Mouse (Mus musculus) intestine, postnatal 0 days (tissue): ENCODE measurements around the gene Hmcn1. TPM values are rescaled to one million over a fixed set of nuclear protein-coding genes. Genes with fewer than 3 reads are reported as not detected.

ENCODE experiments used
- ATAC-seq: fragments of 200-750 bp; cut with Nextera tagmentation; 2 replicates; pipeline ENCODE4 v1.8.0; 2017; ENCODE audit warnings: mild to moderate bottlenecking, moderate TSS enrichment, moderate library complexity
- H3K27ac ChIP-seq: fragments of 300-500 bp; sonication (generic); 2 replicates; pipeline ENCODE4 v1.5.1; 2014; ENCODE audit warnings: mild to moderate bottlenecking, low read depth, low read length, moderate library complexity
- H3K27me3 ChIP-seq: fragments of 300-500 bp; sonication (generic); replicated peaks from 2 replicates; pipeline ENCODE4 v1.6.1; 2014; ENCODE audit warnings: low read length, mixed read lengths; ENCODE audit not compliant: control insufficient read depth, insufficient read depth
- H3K36me3 ChIP-seq: fragments of 300-500 bp; sonication (generic); 2 replicates; pipeline ENCODE4 v1.6.1; 2014; ENCODE audit warnings: mild to moderate bottlenecking, moderate library complexity; ENCODE audit not compliant: control insufficient read depth, insufficient read depth
- H3K4me1 ChIP-seq: fragments of 300-500 bp; sonication (generic); replicated peaks from 2 replicates; pipeline ENCODE4 v1.6.1; 2014; ENCODE audit warnings: antibody characterized with exemption, low read length, mixed read lengths; ENCODE audit not compliant: control insufficient read depth, insufficient read depth
- H3K4me2 ChIP-seq: fragments of 300-500 bp; sonication (generic); replicated peaks from 2 replicates; pipeline ENCODE4 v1.6.1; 2014; ENCODE audit warnings: low read depth, mild to moderate bottlenecking, moderate library complexity
- H3K4me3 ChIP-seq: fragments of 300-500 bp; sonication (generic); 2 replicates; pipeline ENCODE4 v1.5.1; 2014; ENCODE audit warnings: low read depth, low read length
- H3K9ac ChIP-seq: fragments of 300-500 bp; sonication (generic); 2 replicates; pipeline ENCODE4 v1.6.1; 2014; ENCODE audit warnings: mild to moderate bottlenecking, low read depth, low read length
- H3K9me3 ChIP-seq: fragments of 300-500 bp; sonication (generic); 2 replicates; pipeline ENCODE4 v1.6.1; 2016; ENCODE audit warnings: mixed run types; ENCODE audit not compliant: control insufficient read depth
- CTCF ChIP-seq: sonication (generic); IDR thresholded peaks from 2 replicates; pipeline ENCODE4 v1.5.1; 2016; ENCODE audit warnings: low read depth, mild to moderate bottlenecking, control low read depth, antibody characterized with exemption, moderate library complexity
- WGBS: fragments of 180-500 bp; shearing (Covaris S2); extraction: QIAGEN DNeasy Blood & Tissue Kit; methylation state at CpG from one replicate; pipeline ENCODE4 v1.1.7; 2014; 5-methylcytosine and 5-hydroxymethylcytosine counted together
- polyA plus RNA-seq: library from polyadenylated mRNA; unstranded; fragments of >200 nt; fragmentation: Nextera tagmentation; extraction: Ambion mirVana; gene quantifications from 2 replicates; pipeline ENCODE4 v1.2.1, GENCODE M21; 2015

Hmcn1 gene
- polyA plus RNA-seq, 1 experiment from 2014 or later = 4.2 TPM

DNA sequence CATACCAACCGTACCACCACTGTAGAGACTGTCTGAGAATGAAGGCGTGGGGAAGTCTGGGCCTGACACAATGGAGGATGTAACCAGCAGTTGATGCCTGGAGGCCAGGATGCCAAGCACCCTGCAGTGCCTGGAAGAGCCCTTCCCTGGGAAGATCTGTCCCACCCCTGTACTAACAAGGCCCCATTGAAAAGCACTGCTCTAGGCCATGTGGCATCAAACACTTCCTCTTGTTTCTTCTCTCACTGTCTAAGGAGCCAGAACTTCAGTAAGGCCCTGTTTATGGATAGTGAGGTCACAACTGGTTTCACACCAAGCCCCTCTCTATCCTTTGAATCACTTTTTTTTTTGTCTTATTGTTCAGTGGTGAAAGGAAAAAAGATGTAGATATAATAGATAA, 51.1 kb downstream of the Hmcn1 start:
- Histone ChIP-seq H3K4me1 (no peaks in the 10 kb centered on the region), H3K27ac (no peak overlapping the region), H3K4me3 (no peak overlapping the region), H3K27me3 (no peaks in the 10 kb centered on the region), H3K36me3 (no peaks in the 10 kb centered on the region), H3K4me2 (no peak overlapping the region), H3K9me3 (no peaks in the 10 kb centered on the region), H3K9ac (no peak overlapping the region)
- WGBS = 89% methylated on average over 2 of the region's 2 CpGs
- no peak for TF ChIP-seq CTCF
- ATAC-seq = no peak

DNA sequence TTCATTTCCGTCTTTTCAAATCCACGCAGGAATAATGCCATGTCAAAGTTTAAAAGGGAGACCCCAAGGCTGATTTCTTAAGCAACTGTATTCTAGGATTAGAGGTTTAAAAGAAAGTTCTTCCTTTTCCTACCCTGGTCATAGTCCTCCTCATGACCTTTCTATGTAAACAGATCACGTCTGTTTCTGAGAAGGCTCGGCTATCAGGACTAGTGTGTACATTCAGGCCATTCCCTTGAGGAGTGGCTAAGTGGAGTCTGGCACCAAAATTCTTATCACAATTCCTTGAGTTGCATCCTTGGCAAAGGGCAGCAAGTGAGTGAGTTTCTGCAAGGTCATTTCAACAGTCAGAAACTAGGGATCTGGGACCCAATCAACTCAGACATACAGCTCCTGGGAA, 56.4 kb downstream of the Hmcn1 start:
- no peak; the same call in 1 of the 2 replicates for ATAC-seq
- TF ChIP-seq CTCF = no peak
- H3K36me3 ChIP-seq = no peaks in the 10 kb centered on the region
- WGBS = 33% methylated on average over 4 of the region's 4 CpGs
- no peaks in the 10 kb centered on the region for H3K27me3 ChIP-seq
- H3K9ac ChIP-seq = no peak overlapping the region
- H3K4me3 ChIP-seq = no peak overlapping the region
- H3K9me3 ChIP-seq = no peaks in the 10 kb centered on the region
- H3K27ac ChIP-seq = no peak overlapping the region
- peaks cover 3% of the 10 kb centered on the region; the same call in 1 of the 2 replicates for H3K4me1 ChIP-seq
- H3K4me2 ChIP-seq = no peak overlapping the region

DNA sequence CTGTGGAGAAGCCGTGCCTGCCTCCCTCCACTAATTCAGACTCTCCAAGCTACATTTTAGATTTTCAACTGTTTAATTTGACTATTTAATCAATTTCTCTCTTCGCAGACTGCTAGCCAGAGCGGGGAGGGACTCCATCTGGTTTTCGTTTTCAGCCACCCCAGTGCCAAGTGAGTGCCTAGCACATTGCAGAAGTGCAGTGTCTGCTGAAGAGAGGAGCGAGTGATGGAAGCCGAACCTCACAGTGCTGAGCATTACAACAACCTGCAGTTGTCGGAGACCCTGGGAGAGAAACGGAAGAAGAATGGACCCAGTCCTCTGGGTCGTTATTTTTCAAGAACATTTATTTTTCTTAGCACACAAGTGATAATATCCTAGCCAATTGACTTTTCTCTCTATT, 59.6 kb downstream of the Hmcn1 start:
- no peak for TF ChIP-seq CTCF
- Histone ChIP-seq H3K36me3 (no peaks in the 10 kb centered on the region), H3K4me1 (peaks cover 3% of the 10 kb centered on the region; the same call in 1 of the 2 replicates), H3K4me2 (0 out of 2 replicates have a peak overlapping the region, but pooled peaks have one; percentile 13), H3K9me3 (no peaks in the 10 kb centered on the region), H3K9ac (no peak overlapping the region), H3K27ac (no peak overlapping the region), H3K27me3 (no peaks in the 10 kb centered on the region), H3K4me3 (no peak overlapping the region)
- 56% methylated on average over 9 of the region's 9 CpGs for WGBS
- no peak for ATAC-seq

DNA sequence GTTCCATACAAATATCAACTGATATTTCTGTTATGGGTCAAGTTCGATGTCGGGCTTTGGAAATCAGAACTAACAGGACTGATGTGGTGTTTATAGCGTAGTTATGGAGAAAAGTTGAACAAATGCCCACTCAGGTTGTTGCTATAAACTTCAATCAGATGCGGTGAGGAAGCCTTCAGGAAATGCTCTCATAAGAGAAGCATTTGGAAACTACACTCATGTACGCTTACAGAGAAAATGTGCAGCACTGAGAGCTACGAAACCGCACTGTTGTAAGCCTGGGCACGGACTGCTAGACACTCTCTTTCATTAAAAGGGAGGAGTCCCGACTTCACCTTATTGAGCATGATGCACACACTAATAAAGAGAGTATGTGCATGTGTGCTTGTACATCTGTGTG, 72.4 kb downstream of the Hmcn1 start:
- Histone ChIP-seq H3K9me3 (no peaks in the 10 kb centered on the region), H3K27me3 (no peaks in the 10 kb centered on the region), H3K4me1 (no peaks in the 10 kb centered on the region), H3K4me3 (no peak overlapping the region), H3K9ac (no peak overlapping the region), H3K4me2 (no peak overlapping the region), H3K36me3 (no peaks in the 10 kb centered on the region), H3K27ac (no peak overlapping the region)
- ATAC-seq = no peak
- 77% methylated on average over 9 of the region's 9 CpGs for WGBS
- no peak for TF ChIP-seq CTCF

DNA sequence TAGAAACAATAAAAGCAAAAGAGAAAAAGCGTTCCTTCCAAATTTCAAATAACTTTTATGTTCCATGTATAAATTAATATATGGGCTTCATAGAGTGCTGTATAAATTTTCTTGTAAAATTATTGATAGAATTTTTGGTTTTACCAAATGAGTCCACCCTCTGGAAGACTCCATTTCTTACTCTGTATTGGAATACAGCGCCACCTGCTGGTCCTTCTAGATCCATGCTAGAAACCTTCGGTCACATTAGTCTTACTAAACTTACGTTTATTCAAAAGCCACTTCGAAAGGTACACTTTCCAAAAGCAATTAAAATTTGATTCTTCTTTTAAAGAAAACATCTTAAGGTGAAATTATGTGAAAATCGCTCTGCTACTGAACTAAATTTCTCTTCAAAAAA, 73.0 kb downstream of the Hmcn1 start:
- WGBS = 40% methylated on average over 6 of the region's 6 CpGs
- no peak overlapping the region for H3K27ac ChIP-seq
- TF ChIP-seq CTCF = peak; percentile 77
- H3K36me3 ChIP-seq = no peaks in the 10 kb centered on the region
- H3K4me2 ChIP-seq = no peak overlapping the region
- no peak for ATAC-seq
- no peak overlapping the region for H3K4me3 ChIP-seq
- no peak overlapping the region for H3K9ac ChIP-seq
- no peaks in the 10 kb centered on the region for H3K27me3 ChIP-seq
- H3K4me1 ChIP-seq = no peaks in the 10 kb centered on the region
- no peaks in the 10 kb centered on the region for H3K9me3 ChIP-seq

DNA sequence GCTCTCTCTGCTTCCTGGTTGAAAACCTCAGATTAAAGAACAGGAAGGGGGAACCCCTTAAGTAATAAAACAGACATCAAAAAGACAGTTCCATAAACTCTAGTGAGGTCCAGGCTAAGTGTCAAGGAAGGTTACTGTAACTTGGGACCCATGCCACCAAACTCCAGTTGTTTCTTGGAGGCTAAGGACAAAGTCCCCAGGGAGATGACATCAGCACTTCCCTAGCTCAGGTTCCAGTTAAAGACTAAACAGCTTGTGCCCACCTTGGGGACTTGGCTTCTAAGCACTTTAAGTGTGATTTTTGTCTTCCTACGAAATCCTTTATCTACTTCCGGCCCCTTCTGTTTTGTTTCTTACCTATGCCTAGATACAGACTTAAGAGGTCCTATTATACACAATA, 78.3 kb downstream of the Hmcn1 start:
- H3K4me1 ChIP-seq = no peaks in the 10 kb centered on the region
- TF ChIP-seq CTCF = no peak
- H3K4me2 ChIP-seq = no peak overlapping the region
- no peaks in the 10 kb centered on the region for H3K27me3 ChIP-seq
- no peak overlapping the region for H3K27ac ChIP-seq
- H3K9me3 ChIP-seq = no peaks in the 10 kb centered on the region
- 61% methylated on average over 2 of the region's 2 CpGs for WGBS
- H3K36me3 ChIP-seq = no peaks in the 10 kb centered on the region
- ATAC-seq = no peak
- H3K4me3 ChIP-seq = no peak overlapping the region
- no peak overlapping the region for H3K9ac ChIP-seq

DNA sequence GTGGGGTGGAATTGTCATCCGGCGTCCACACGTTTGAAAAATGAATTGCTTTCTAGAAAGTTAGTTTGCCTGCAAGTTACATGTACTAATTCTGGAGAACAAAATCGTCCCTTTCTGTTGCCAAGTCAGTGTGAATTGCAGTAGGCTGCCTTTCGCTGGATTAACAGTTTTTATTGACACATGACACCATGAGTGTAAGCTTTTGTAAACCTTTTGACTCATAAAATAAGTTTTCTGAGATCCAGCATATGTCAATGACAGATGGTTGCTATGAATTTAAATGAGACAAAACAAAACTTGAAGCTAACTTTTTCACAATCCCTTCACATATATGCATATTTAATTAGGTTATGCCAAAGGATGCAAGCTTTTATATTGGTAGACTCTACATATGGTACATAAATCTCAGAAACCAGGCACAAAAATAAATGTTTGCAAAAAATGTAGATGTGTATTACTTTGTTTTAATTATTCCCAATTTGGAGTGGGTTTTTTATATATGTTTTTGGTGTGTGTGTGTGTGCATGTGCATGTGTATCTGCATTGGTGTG, 79.6 kb downstream of the Hmcn1 start:
- no peak for ATAC-seq
- WGBS = 79% methylated on average over 5 of the region's 5 CpGs
- H3K4me1 ChIP-seq = no peaks in the 10 kb centered on the region
- H3K4me3 ChIP-seq = no peak overlapping the region
- no peaks in the 10 kb centered on the region for H3K27me3 ChIP-seq
- no peaks in the 10 kb centered on the region for H3K36me3 ChIP-seq
- no peak overlapping the region for H3K9ac ChIP-seq
- H3K9me3 ChIP-seq = no peaks in the 10 kb centered on the region
- no peak overlapping the region for H3K27ac ChIP-seq
- no peak overlapping the region for H3K4me2 ChIP-seq
- no peak for TF ChIP-seq CTCF
